Mouse (Mus musculus): ENCODE results near the gene Sept5.

The Sept5 gene

DNA sequence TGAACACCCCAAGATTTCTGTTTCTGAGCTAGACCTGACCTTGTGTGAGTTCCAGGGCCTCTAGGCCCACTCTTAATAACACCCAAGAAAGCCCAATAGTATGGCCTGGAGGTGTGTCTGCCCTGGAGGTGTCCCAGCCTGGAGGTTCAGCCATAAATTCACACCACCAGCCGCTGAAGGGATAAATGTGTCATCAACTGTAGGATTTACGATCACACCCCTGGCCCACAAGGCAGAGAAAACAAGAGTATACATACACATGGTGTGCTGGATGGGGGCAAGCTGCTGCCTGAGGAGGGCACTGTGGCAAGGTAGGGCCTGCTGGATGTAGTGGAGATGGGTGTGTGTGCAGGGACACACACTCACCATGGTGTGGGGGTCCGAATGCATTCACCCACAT lies 16.5 kb downstream of the Sept5 start:
- no peak for DNase-seq (ENCODE audit: low read depth)

DNA sequence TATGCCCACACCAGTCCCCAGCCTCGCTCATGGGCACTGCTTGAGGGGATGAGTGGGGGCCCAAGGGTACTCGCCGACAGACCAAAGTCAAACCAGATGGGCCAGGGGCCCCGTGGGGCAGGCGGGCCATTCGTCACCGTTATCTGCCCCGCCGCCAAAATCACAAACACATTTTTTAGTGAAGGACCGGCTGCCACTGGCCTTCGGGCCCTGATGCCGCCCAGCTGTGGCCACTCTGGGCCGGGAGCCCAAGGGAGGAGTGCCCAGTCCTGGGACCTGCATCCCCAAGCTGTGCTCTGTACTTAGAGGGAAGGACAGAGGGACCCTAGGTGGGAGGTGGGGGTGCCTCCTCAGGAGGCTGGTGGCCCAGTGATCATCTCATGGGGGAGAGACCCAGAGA lies 18.0 kb downstream of the Sept5 start:
- no peak for DNase-seq (ENCODE audit: low read depth)

DNA sequence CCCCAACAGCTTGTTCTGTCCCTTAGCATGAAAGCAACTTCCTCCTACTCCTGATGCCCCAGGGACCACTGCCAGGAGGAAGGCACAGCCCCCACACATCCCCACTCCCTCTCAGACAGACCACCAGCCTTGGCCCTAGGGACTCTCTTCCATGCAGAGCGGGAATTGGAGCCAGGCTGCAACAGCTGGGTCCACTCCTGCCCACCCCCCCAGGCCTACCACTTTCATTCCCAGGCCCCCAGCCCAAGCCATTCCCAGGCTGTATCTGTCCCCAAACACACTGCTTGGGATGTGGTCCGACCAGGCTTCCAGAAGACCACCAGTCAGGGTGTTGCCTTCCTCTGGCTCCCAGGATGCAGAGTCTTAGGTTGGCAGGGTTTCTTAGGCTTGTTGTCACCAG lies 20.7 kb downstream of the Sept5 start:
- DNase-seq (ENCODE audit: low read depth) = no peak

DNA sequence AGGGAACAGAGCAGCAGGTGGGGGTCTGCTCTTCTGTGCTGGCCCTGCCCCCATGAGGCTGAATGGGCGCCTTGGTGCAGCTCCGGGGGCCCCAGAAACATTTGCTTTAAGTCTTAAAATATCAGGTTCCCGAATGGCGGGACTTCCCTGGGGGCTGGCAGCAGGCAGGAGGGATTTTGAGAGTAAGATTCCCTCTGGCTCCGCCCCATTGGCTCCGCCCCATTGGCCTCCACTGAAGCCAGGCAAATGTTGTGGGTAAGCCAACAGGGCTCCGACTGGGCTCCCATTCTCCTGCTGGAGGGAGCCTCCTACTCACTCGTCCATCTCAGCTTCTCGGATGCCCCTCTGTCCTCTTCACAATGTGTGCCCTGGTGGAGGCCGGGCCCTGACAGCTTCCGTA lies 21.5 kb downstream of the Sept5 start:
- DNase-seq (ENCODE audit: low read depth) = no peak

DNA sequence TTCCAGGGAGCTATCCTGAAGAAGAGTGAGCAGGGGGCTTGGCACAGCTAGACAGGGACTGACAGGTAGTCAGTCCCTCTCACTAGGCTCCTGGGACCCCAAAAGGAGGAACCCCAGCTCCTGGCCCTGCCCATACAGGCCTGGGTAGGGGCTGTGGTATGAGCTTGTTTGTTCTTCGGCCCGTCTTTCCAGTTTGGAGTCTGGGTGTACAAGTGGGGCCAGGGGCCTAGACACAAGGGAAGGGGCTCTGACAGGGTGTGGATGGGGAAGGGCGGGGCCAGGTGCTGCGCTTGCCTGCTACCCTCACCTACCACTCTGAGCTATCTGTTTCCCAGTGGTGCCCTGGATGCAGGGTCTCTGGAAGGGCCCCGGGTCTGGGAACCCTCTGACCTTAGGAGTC lies 24.0 kb downstream of the Sept5 start:
- DNase-seq (ENCODE audit: low read depth) = no peak

DNA sequence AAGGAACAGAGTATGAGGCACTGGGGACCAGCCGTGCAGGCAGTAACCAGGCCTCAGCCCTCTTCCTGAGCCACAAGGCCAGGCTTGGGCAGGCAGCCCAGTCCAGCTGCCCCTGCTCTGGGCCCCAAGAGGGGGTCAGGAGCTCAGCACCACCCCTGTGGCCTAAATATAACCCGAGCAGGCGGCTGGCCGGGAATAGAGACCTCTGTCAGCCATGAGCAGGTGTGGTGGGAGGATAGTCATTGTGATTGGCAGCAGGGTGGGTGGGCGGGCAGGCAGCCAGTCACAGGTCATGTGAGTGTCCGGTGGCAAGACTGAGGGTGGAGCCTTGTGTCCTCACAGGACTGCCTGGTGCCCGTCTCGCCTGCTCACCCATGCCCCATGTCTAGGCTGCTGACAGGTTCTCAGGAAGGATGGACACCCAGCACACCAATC lies 25.5 kb downstream of the Sept5 start:
- DNase-seq (ENCODE audit: low read depth) = no peak

DNA sequence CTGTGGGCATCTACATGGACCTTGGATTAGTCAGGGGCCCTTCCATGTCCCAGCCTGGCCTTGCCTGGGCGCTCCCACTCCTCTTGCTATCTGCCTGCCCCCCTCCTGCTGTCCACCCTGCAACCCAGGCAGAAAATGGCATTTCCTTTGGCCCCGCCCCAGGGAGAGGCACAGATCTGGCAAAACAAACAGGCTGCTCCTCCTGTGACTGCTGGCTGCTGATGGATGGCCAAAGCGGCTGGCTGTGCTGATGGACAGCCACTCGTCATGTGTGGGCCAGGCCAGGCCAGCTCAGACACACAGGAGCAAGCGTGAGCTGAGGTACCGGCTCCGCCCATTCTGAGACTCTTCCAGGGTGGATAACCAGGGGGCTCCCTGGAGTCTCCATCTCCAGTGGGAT lies 28.3 kb downstream of the Sept5 start:
- no peak for DNase-seq (ENCODE audit: low read depth)

DNA sequence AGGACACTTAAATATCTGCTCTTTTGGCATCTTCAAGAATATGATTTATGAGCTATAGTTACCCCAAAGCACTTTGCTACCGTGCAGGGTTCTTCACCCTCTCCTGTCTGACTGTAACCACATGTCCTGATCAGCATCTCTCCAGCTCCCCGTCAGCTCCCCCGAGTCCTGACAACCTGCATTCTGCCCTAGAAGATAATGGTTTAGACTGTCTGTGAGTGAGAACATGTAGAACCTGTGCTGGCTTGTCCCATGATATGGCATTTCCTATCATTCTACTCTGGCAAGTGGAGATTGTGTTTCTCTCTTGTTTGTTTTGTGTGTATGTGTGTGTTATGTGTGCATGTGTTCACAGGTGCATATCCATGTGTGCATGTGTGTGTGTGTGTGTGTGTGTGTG lies 31.7 kb downstream of the Sept5 start:
- no peak for DNase-seq (ENCODE audit: low read depth)

DNA sequence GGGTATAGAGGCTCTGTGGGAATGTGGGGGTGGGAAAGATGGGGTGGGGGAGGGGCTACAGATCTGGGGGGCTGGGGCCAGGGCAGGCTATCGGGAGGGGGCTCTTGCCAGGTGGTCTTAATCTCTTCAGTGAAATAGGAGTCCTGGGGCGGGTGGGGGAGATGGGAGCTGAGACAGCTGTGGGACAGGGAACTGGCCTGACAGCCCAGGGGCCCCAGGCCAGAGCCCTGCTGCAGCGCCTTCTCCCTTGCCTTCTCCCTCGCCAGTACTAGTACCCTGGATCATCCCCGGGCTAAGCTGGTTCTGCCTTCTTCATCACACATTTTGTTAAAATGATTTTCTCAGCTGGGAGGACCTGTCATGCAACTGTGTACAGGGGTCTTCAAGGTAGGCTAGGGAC lies 33.5 kb downstream of the Sept5 start:
- no peak for DNase-seq (ENCODE audit: low read depth)

DNA sequence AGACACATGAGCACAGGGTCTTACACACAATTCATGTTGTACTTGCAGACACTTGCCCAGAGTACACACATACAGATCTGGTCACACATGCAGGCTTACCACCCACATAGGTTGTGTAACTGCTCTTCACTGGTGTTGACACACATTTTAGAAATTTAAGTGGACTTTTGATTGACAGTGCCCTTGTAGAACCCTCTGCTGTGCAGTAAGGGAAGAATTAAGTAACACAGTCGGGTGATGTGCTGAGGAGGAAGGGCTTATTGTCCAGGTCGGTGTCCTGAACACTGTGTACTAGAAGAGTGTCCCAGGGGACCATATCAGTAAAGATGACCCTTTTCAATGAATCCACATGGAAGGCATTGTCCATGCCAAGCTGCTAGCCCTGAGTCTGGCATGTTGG lies 35.8 kb downstream of the Sept5 start:
- no peak for DNase-seq (ENCODE audit: low read depth)

DNA sequence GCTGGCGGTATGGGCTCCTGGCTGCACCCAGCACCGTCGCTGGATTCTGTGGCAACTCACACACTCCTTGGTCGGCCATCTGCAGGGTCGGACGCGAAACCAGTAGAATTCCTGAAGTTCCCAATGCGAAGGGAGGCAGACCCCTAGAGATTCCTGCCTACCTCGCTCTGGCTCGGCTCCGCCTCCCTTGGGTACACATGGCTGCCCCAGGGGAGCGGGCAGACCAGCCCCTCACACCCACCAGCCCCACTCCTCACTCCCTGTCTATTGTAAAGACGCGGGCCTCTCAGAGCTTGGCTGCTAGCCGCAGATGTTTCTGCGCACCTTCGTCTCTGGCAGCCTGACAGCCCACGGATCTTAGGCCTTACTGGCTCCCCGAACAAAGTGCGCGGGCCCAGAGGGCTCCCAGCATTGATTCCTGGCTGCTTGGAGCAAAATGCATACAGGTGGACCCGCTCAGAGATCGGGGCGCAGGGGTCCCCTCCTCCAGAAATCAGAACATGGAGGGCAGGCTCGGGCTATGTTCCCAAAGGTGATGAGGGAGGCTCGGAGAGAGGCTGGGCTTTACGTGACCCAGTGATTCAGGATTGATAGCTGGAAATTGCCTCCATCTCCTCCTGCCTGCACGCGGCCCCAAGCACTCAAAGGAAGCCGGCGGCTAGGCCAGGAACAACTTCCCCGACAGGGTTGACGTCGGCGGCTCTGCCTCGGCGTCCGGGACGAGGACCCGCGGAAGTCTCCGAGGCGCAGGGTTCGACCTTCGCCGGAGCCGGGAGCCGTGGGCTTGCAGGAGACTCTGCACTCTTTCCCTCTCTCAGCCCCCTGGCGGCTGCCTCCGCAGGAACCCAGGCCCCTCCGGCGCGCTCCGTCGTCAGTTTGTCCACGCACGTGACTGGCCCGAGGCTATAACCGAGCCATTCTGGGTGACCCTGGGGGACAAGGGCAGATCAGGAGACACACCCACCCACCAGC lies 38.4 kb downstream of the Sept5 start:
- no peak for DNase-seq (ENCODE audit: low read depth)

DNA sequence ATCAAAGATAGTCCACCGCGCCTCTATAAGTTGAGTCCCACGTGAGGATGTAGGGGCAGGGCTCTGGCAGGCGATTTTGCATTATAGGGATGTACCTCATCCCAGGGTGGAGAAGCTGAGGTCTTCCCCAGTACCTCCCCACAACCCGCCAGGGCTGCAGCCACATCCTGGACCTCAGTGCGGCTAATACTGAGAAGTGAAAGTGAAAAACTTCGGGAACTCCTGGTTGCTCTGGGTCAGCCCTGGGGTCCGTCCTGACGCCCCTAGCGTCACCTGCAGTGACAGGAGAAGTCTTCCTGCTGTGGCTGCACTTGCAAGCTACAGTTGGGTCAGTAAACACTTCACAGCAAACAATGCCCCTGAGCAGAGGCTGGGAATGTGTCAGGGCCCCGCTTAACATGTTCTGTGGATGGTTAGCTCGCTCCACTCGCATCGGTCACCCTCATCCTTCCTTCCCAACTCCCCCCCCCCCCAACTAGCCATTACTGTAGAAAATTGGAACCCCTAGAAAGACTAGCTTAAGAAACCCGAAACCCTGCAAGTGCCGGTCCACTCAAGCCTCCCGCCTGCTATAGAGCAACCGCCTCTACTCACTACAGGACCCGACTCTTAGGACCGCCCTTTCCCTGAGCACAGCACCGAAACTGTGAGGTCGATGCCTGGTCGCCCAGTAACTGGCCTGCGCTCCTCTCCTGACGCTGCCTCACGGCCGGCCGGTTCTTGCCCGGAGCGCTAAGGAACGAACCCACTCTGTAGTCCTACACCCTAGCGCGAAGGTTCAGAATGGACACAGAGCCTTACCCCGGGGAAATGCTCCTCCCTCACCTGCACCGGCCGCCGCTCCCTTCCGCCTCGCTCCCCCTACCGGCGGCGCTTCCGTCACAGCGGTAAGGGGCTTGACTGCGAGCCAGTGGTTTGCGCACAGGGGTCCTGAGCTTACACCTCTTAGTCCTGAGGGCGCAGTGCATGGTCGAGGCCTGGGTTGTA lies 39.7 kb downstream of the Sept5 start, which contains the start of gene Tbx1:
Gene Tbx1 (minus strand): TSS at position 868 of the 987 bp plus-strand sequence.
- DNase-seq (ENCODE audit: low read depth) = no peak

DNA sequence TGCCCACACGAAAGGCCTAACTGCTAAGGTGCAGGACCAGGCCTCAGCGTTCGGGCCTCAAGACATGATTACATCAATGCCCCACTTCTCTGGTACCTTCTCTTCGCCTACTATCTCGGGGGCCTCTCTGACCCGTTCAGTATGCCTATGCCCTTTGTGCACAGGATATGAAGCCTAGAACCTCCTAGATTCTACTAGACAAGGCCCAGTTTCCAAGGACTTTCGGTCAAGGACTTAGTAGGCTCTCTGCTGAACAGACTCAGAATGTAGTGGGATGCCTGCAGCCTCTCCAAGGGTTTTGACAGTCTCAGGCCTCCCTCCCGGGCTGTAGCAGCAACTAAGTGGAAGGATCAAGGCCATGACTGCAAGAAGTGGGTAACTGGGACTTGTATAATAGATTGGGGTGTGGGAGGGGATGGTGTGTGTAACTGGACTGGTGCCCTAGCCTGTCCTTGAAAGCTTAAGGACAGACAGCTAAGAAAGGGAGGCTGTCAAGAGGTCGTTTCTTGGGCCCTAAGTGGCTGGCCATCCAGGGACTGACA lies 40.6 kb downstream of the Sept5 start:
- no peak for DNase-seq (ENCODE audit: low read depth)

DNA sequence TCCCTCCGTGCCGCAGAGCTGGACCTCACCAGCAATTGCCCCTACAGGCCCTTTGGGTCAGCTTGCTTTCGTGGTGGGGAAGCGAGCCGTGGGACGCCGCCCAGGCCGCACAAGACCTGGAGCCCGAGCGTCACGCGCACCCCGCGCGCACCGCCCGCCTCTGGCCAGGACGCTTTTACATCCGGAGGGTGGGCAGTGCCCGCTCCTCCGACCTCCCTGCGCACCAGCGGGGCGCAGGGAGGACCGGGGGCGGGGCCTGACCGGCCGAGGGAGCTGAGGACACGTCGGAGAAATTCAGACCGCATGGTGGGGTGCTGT lies 41.1 kb downstream of the Sept5 start:
- DNase-seq (ENCODE audit: low read depth) = no peak

DNA sequence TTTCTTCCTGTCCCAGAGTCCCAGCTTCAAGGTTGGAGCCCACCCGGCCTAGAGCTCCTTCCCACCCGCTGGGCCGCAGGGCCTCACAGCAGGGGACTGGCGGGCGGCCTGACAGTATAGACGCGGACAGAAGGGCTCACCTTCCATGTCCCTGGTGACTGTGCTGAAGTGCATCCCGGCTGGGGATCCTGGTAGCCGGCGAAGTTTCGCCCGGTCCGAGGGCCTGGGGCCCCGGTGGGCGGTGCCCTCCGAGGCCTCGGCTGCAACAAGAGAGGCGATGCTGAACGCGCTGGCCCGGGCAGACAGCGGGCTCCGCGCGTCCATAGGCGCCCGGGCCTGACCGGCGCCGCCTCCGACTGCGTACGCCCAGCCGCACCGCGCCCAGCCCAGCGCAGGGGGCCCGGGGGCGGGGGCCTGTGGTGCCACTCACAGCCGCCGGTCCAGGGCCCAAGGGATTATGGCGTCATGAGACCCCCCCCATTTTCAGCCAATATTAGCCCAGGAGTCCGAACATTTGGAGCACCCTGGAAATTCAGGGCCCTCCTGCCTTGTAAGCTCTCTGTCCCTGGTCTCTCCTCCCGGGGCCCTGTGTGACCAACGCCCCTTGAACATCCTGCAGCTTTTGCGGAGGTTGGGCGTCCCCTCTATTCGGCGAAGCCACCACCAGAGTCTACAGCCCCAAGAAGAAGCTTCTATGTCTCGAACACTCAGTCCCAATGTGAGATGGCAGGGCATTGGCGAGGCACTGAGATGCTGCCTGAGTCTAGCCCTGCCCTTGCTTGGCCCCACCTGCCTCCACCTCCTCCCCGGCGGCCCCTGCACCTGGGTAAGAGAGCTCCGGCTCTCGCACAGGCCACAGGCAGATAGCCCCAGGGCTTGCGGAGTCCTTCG lies 41.7 kb downstream of the Sept5 start:
- DNase-seq (ENCODE audit: low read depth) = no peak

DNA sequence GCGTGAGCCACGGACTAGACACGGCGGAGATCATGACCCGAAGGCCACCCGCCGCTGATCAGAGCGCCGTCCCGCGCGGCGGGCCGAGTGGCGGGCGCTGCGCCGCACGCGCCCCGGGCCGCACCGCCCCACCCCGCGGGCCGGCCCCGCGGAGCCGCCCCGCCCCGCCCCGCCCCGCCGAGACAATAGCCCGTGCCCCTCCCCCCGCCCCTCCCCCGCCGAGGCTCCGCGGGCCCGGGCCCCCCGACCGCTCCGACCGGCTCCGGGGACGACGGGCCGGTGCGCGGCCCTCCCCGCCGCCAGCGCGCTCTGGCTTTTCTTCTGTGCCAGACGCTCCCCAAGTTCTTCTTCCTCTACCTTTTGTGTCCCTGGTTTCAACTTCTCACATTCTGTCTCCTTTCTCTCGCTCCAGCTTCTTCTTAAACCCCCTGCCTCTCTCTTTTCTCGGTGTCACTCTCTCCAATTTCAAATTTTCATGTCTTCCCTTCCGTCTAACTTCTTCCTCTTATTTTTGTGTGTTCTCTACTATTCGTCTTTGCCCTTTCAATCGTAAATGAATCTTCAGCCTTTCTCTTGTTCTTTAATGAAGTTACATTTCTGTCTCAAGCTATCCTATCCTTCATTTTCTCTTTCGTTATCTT lies 42.7 kb downstream of the Sept5 start:
- no peak for DNase-seq (ENCODE audit: low read depth)

DNA sequence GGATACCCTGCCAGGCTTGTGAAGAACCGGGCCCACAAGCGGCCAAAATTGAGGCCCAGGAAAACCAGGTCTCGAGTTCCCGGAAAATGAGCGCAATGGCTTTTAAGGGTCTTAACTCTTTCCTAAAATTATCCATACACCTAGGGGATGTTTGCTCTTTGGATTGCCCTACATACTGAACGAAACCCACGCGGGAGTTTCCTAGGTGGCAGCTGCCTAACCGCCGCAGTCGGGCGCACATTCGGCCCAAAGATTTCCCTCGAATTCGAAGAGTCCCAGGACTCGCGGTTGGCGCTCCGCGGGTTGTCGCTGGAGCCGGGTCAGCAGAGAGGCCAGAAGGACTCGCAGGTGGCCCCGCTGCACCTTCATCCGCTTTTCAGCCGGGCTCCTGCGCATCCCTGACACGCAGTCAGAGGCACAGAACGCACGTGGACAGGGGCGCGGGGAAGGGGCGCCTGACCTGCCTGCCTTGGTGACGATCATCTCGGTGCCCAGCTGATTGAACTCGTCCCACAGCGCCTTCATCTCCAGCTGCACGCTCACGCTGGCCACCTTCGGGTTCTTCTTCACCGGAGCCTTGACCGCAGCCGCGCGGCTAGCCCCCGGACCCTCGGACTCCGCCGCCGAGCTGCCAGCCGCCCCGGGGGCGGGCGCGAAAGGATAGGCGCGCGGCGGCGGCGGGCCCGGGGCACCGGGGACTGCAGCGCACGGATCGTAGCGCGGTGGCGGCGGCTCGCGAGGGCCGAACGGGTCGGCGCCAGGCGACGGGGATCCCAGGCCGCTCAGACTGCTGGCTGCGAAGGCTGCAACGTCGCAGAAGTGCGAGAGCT lies 43.5 kb downstream of the Sept5 start:
- no peak for DNase-seq (ENCODE audit: low read depth)

DNA sequence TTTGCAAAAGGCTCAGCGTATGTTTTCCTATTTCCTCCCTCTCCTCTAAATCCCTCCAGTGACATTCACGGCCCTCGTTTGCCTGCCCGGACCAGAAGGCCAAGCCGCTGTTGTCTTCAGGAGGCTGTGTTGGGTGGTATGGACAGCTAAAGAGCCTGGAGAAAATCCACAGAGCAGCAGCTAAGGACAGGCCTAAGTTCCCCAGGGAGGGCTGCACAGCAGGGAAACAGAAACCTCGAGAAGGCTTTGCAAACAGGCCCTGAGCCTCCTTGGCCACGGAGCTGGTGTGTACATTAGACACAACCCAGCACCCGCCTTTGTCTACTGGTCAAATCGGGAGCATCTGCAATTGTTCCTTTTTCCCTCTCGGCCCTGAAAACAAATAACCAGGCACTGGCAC lies 44.1 kb downstream of the Sept5 start:
- no peak for DNase-seq (ENCODE audit: low read depth)

DNA sequence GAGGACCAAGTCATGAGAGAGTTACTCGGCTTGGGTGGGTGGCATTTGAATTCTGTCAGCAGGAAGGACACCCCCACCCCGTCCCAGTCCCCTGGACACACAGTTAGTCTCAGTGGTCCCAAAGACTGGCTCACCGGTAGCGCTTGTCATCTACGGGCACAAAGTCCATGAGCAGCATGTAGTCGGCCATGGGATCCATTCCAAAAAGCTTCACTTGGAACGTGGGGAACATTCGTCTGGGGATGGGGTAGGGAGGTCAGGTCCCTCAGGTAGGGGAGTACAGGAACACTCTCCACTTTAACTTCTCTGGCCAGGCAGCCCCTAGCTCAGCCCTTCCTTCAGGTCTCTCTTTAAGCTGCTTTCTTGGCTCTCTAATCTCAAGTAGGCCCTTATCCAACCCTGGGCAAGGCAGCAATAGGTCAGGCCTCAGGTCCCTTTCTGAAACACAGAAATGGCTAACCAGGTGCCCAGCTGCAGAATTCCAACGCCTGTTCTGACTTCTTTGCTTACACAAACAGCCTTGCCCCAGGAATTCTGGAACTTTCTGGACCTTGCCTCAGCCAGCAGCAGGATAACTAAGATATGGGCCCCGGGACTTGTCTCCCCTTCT lies 44.7 kb downstream of the Sept5 start:
- no peak for DNase-seq (ENCODE audit: low read depth)

Data from c-Kit-positive CD71-negative TER-119-negative erythroid progenitor cells, embryonic 14.5 days (primary cell).